Mouse (Mus musculus) urinary bladder, postnatal 14 days (tissue): ENCODE results near the gene Atg7.
"Not testable (repeated sequence)": the region's sequence is repeated elsewhere in the genome, so short reads cannot be mapped to it uniquely, and the experiment has no call there.

ENCODE experiments used
- DNase-seq: peaks from one replicate; pipeline ENCODE4 v3.0.0; 2021; ENCODE audit warnings: low spot score

Gene Atg7

GRCm38 (mm10) chr6:114882212-114882611 is 239.3 kb downstream of the Atg7 start:
- no peak for DNase-seq

GRCm38 (mm10) chr6:114882675-114883074 is 239.8 kb downstream of the Atg7 start:
- peak; percentile 9 for DNase-seq

GRCm38 (mm10) chr6:114883261-114883740 is 240.4 kb downstream of the Atg7 start:
- peak; percentile 65 for DNase-seq

GRCm38 (mm10) chr6:114885129-114885528 is 242.2 kb downstream of the Atg7 start:
- no peak for DNase-seq

GRCm38 (mm10) chr6:114886012-114886411 is 243.1 kb downstream of the Atg7 start:
- DNase-seq, result no peak

GRCm38 (mm10) chr6:114886504-114887361 is 243.8 kb downstream of the Atg7 start:
- no peak for DNase-seq

GRCm38 (mm10) chr6:114888922-114889321 is 246.0 kb downstream of the Atg7 start:
- peak; percentile 85 for DNase-seq

- not testable (repeated sequence) for DNase-seq
These were observed 247.1 kb downstream of the Atg7 start for GRCm38 (mm10) chr6:114889971-114890370.

- peak; percentile 81 for DNase-seq
These were observed 247.7 kb downstream of the Atg7 start for GRCm38 (mm10) chr6:114890411-114891115.

GRCm38 (mm10) chr6:114891272-114891671 is 248.4 kb downstream of the Atg7 start:
- no peak for DNase-seq

GRCm38 (mm10) chr6:114891771-114892170 is 248.9 kb downstream of the Atg7 start:
- no peak for DNase-seq

- DNase-seq, result no peak
These were observed 249.5 kb downstream of the Atg7 start for GRCm38 (mm10) chr6:114892363-114892762.

- peak; percentile 65 for DNase-seq
These were observed 250.7 kb downstream of the Atg7 start for GRCm38 (mm10) chr6:114893427-114894209.

- DNase-seq, result no peak
These were observed 251.7 kb downstream of the Atg7 start for GRCm38 (mm10) chr6:114894548-114895106.

- DNase-seq, result no peak
These were observed 252.3 kb downstream of the Atg7 start for GRCm38 (mm10) chr6:114895191-114895590.

- DNase-seq, result no peak
These were observed 253.4 kb downstream of the Atg7 start for GRCm38 (mm10) chr6:114896281-114896680.

GRCm38 (mm10) chr6:114898949-114899348 is 256.1 kb downstream of the Atg7 start:
- no peak for DNase-seq

- no peak for DNase-seq
These were observed 256.8 kb downstream of the Atg7 start for GRCm38 (mm10) chr6:114899652-114900051.

GRCm38 (mm10) chr6:114900194-114900593 is 257.3 kb downstream of the Atg7 start:
- no peak for DNase-seq

- peak; percentile 48 for DNase-seq
These were observed 258.5 kb downstream of the Atg7 start for GRCm38 (mm10) chr6:114901321-114901824.

GRCm38 (mm10) chr6:114901921-114902320 is 259.0 kb downstream of the Atg7 start:
- DNase-seq, result no peak

GRCm38 (mm10) chr6:114904233-114904632 is 261.3 kb downstream of the Atg7 start:
- DNase-seq, result no peak
